Mouse (Mus musculus) cerebellum, adult 9-10 months (tissue): ENCODE results near the gene Nudc.
"Not testable (repeated sequence)": the region's sequence is repeated elsewhere in the genome, so short reads cannot be mapped to it uniquely, and the experiment has no call there.

Source experiments
- DNase-seq: peaks from one replicate; pipeline ENCODE4 v3.0.0; 2022

Nudc gene

DNA sequence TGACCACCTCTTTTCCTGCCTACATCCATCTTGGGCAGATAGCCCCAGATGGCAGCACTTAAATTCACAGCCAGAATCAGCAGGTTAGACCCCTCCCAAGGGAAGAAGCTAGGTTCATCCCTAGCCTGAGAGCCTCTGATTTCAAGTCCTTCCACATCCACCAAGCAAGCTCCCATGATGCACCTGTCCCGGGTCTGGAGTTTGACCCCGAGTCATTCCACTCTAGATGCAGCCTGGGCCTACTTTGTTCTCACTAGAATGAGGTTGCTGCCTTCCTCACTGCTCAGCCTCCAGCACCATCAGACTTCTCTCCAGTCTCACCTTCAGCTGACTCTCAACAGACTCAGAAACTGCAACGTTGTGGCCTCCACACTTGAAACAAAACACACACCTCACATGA, 9.7 kb downstream of the Nudc start:
- DNase-seq, result no peak

DNA sequence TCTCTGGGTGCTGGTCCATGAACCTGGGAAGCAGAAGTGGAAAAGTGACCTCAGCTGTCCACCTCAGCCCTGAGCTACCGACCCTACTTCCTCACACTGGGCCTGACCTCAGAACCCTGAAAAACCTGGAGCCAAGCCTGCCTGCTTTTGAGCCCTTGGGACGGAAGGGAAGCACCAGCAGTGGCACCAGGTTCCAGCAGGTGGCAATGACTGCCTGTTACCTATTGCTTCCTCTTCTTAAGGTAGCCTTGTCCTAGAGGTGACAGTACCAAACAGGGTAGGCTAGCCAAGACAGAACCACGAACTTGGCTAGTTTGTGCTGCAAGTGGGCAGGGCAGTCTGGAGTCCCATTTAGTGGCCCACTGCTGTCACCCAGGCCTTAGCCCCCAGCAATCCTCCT, 13.0 kb downstream of the Nudc start:
- no peak for DNase-seq

GRCm38 (mm10) chr4:133527788-133528187, 18.0 kb downstream of the Nudc start:
- no peak for DNase-seq

DNA sequence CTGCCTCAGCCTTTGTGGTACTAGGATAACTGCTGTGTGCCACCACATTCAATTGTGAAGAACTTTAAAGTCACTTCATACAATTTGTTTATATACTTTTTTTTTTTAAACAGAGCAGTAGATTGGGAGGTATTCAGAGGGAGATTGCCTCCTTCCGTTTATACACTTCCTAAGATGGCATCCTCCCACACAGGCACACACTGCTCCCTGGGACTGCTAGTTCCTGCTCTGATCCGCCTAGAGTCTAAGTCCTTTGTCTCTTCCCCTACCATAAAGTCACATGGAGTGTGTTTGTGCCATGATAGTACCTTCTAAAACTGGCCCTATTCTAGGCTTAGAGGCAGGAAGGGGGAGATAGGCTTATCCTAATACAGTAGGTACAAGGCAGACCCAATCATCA, 24.3 kb downstream of the Nudc start:
- DNase-seq, result no peak

DNA sequence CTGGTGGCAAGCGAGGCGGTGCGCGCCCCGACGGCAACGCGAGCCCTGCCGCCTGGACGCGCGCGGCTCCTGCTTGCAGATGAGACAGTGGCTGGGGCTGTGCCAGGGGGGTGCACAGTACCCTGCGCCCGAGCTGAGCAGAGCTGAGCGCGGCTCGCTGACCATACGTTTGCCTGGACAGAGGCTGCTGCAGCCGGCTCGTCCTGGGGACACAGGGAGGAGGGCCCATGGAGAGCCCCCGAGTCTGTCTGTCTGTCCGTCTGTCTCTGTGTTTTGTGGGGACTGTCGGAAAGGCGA, 26.5 kb downstream of the Nudc start:
- no peak for DNase-seq

- no peak for DNase-seq
These were observed 27.0 kb downstream of the Nudc start, which contains the start of gene Kdf1 for GRCm38 (mm10) chr4:133518601-133519368. Kdf1 (plus strand) TSS chr4:133518963.

- peak; percentile 92 for DNase-seq
These were observed 32.8 kb downstream of the Nudc start for GRCm38 (mm10) chr4:133512972-133513371.

DNA sequence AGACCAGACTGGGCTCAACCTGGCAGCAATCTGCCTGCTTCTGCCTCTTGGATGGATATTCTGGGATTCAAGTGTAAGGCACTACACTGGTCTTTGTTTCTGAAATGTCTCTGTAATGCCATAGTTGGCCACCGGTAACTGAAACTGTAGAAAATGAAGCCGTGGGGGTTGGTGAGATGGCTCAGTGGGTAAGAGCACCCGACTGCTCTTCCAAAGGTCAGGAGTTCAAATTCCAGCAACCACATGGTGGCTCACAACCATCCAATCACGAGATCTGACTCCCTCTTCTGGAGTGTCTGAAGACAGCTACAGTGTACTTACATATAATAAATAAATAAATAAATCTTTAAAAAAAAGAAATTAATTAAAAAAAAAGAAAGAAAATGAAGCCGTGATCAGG, 33.3 kb downstream of the Nudc start:
- DNase-seq, result not testable (repeated sequence)

GRCm38 (mm10) chr4:133511050-133511449, 34.7 kb downstream of the Nudc start:
- DNase-seq, result peak; percentile 79

GRCm38 (mm10) chr4:133508990-133509389, 36.8 kb downstream of the Nudc start:
- DNase-seq, result peak; percentile 86

- DNase-seq, result no peak
These were observed 39.2 kb downstream of the Nudc start for GRCm38 (mm10) chr4:133506573-133506972.

- DNase-seq, result peak; percentile 34
These were observed 40.9 kb downstream of the Nudc start for GRCm38 (mm10) chr4:133504755-133505485.

DNA sequence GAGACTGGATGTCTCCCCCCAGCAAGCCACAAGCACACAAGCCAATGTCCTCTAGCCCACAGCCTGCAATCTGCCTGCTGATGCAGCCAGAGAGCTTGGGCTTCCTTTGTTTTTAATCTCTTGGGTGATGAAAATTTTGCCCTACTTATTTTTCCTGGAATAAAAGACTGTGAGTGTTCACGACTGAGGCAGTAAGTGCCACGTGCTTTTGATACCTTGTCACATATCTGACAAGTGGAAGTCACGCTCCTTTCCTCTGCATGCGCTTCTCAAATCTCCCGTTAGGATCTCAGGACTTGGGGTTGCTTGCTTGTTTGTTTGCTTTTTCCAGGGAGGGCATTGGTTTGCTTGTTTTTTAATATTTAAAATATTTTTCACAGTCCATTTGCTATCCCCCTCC, 41.5 kb downstream of the Nudc start:
- DNase-seq, result no peak

DNA sequence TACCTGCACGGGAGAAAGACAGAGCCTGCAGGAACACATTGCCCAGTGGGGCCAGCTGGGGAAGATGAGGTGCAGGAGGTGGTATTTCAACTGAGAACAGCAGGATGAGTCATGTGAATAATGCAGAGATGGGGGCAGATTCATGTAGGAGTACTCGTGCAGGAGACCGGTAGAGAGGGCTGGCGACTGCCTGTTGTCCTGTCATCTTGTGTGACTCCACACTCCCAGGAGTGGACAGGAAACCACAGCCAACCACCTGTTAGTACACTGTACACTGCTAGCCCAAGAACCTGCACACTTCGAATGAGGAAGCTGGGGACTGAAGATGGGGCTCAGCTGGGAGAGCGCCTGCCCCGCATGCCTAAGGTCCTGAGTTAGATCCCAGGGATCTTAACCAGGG, 44.3 kb downstream of the Nudc start:
- no peak for DNase-seq

DNA sequence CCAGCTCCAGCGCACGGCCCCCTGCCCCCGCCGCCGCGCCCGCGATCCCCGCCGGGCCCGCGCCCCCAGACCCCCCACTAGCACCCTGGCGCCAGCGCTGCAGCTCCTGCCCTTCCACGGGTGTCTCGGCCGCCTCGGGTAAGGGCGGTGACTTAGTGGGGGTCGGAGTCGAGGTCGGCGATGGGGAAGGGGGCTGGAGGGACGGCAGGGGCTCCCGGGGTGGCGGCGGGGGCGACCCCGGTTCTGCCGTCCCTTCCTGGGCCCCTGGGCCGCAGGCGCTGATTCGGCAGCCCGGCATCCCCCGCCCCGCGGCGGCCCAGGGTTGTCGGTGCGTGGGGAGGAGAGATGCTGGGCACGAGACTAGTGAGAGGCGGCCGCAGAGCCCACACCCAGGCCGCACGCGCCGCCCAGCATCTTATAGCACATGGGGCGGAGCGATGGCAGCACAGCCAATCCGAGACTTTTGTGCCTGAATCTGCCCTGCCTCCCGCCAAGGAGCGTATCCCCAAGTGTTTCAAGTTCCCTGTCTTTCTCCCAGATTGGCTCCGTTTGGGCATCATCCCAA, 47.6 kb downstream of the Nudc start, which contains the start of gene Trnp1:
Gene Trnp1 (minus strand): TSS at position 391 of the 565 bp plus-strand sequence.
- DNase-seq, result peak; percentile 94

DNA sequence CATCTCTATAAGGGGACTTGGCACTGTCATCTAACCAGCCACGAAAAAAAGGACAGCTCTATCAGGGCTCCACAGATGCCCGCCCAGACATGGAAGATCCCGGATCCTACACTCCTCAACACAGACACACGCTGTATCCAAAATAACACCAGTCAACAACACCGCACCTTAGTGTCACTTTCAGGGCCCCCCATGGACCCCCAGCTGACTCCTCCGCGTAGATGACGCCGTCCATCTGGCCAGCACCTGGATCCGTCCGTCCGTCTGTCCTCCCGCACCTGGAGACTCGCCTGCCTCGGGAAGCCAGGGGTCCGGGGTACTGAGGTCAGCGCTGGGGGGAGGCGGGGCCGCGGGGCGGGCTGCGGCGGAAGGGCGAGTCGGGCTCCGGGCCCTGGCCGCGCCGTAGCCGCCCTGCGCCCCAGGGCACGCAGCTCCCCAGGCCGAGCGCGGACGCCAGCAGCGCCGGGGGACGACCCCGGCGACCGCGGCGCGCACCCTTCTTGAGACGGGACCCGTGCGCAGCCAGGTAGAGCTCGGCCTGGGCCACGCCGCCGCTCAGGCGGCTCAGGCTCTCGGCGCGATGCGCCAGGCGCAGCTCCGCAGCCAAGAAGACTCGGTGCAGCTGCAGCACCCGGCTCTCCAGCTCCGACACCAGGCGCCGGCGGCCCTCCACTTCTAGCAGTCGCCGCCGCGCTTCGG, 48.2 kb downstream of the Nudc start:
- peak; percentile 69 for DNase-seq

GRCm38 (mm10) chr4:133496738-133497445, 48.9 kb downstream of the Nudc start:
- peak; percentile 73 for DNase-seq

GRCm38 (mm10) chr4:133495711-133496110, 50.1 kb downstream of the Nudc start:
- DNase-seq, result peak; percentile 78

DNA sequence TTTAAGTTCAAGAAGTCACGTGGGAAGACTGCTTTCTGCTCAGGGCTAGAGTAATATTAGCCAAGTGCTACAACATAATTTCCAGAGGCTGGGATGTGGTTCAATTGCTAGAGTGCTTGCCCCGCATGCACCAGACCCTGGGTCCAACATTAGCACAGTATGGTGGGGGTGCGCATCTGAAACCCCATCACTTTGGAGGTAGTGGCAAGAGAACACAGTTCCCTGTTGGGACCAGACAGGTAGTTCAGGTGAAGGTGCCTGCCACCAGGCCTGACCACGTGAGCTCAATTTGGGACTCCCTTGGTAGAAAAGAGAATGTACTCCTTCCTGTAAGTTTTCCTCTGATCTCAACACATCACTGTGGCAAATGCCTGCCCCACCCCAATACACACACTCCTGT, 50.9 kb downstream of the Nudc start:
- no peak for DNase-seq

DNA sequence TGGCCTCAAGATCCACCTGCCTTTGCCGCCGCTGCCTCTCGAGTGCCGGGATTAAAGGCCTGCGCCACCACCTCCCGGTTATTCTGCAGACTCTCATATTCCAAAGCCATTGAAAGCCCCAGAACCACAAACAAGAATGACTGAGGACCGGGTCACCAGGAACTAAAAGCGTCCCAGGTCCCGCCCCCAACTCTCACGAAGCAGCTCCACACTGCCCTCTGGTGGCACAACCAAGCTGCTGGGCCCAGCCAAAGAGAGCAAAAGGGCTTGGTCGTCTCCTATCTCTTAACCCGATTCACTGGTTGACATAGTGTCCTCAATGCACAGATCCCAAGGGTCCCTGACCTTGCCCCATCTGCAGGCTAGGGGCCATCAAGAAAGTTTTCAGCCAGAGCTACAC, 51.4 kb downstream of the Nudc start:
- peak; percentile 88 for DNase-seq

- DNase-seq, result no peak
These were observed 51.9 kb downstream of the Nudc start for GRCm38 (mm10) chr4:133493895-133494294.

DNA sequence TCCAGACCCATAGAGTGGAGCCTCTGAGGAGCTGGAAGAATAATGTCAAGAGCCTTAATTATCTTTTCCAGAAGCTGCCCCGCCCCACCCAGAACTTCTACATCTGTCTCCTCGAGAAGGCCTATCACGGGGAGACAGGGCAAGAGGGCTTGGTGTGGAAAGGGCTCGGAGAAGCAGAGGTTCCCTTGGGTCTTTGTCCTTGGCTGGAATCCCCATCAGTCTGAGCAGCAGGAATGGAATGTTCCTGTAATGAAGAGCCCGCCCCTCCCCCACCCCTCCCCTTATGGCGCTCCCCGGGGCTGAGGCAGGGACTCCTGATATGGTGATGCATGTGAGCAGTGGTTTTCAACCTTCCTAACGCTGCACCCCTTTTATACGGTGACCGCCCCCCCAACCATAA, 54.0 kb downstream of the Nudc start:
- peak; percentile 26 for DNase-seq
